Mouse (Mus musculus) forebrain, embryonic 16.5 days (tissue): ENCODE data around the gene Ttc37. TPM values are rescaled to one million over a fixed set of nuclear protein-coding genes. Genes with fewer than 3 reads are reported as not detected.

Experiments used
- ATAC-seq: fragments of 200-750 bp; cut with Nextera tagmentation; 2 replicates; pipeline ENCODE4 v1.8.0; 2017; ENCODE audit warnings: mild to moderate bottlenecking, moderate library complexity
- H3K27ac ChIP-seq: fragments of 300-500 bp; sonication (generic); 2 replicates; pipeline ENCODE4 v1.5.1; 2014; ENCODE audit warnings: low read length, control low read depth
- H3K27me3 ChIP-seq: fragments of 300-500 bp; sonication (generic); replicated peaks from 2 replicates; pipeline ENCODE4 v1.6.1; 2014; ENCODE audit warnings: low read length; ENCODE audit not compliant: control insufficient read depth, insufficient read depth
- H3K36me3 ChIP-seq: fragments of 300-500 bp; sonication (generic); 2 replicates; pipeline ENCODE4 v1.6.1; 2014; ENCODE audit not compliant: control insufficient read depth, insufficient read depth
- H3K4me1 ChIP-seq: fragments of 300-500 bp; sonication (generic); replicated peaks from 2 replicates; pipeline ENCODE4 v1.6.1; 2014; ENCODE audit warnings: low read length; ENCODE audit not compliant: control insufficient read depth, insufficient read depth
- H3K4me2 ChIP-seq: fragments of 300-500 bp; sonication (generic); 2 replicates; pipeline ENCODE4 v1.6.1; 2014; ENCODE audit warnings: mild to moderate bottlenecking, low read length, control low read depth
- H3K4me3 ChIP-seq: fragments of 300-500 bp; sonication (generic); replicated peaks from 2 replicates; pipeline ENCODE4 v1.5.1; 2014; ENCODE audit warnings: mild to moderate bottlenecking, low read length, control low read depth
- H3K9ac ChIP-seq: fragments of 300-500 bp; sonication (generic); replicated peaks from 2 replicates; pipeline ENCODE4 v1.6.1; 2014; ENCODE audit warnings: low read depth, low read length, control low read depth
- H3K9me3 ChIP-seq: fragments of 300-500 bp; sonication (generic); 2 replicates; pipeline ENCODE4 v1.6.1; 2016; ENCODE audit warnings: low read length; ENCODE audit not compliant: control insufficient read depth
- WGBS: fragments of 180-500 bp; shearing (Covaris S2); extraction: QIAGEN DNeasy Blood & Tissue Kit; methylation state at CpG from one replicate; pipeline ENCODE4 v1.1.7; 2014; 5-methylcytosine and 5-hydroxymethylcytosine counted together
- polyA plus RNA-seq: library from polyadenylated mRNA; unstranded; fragments of >200 nt; fragmentation: Nextera tagmentation; extraction: Ambion mirVana; gene quantifications from 2 replicates; pipeline ENCODE4 v1.2.1, GENCODE M21; 2015

Gene Ttc37
- polyA plus RNA-seq, 1 experiment from 2014 or later: 12.9 TPM

DNA sequence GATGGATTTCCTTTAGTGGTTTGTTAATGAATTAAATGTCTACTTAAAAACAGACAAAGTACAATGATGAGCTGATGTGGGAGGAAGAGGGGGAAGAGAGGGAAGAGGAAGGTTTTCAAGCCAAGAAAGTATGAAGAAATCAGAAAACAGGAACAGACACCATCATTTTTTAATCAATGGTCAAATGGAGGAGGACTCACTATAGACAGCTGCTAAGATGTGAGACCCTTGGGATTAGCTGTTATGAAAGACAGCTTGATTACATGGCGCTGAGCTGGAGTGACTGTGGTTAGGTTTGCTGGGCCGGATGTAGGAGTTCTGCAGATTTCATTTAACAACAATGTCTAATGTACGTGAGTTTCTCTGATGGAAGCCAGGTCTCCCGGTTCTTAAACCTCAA is 35.0 kb upstream of the Ttc37 start:
- Histone ChIP-seq H3K4me1 (no peaks in the 10 kb centered on the region), H3K27ac (no peak overlapping the region), H3K36me3 (no peaks in the 10 kb centered on the region), H3K4me3 (no peak overlapping the region), H3K27me3 (no peaks in the 10 kb centered on the region), H3K4me2 (no peak overlapping the region), H3K9ac (no peak overlapping the region), H3K9me3 (no peaks in the 10 kb centered on the region)
- no peak for ATAC-seq
- 88% methylated on average over 4 of the region's 4 CpGs for WGBS

DNA sequence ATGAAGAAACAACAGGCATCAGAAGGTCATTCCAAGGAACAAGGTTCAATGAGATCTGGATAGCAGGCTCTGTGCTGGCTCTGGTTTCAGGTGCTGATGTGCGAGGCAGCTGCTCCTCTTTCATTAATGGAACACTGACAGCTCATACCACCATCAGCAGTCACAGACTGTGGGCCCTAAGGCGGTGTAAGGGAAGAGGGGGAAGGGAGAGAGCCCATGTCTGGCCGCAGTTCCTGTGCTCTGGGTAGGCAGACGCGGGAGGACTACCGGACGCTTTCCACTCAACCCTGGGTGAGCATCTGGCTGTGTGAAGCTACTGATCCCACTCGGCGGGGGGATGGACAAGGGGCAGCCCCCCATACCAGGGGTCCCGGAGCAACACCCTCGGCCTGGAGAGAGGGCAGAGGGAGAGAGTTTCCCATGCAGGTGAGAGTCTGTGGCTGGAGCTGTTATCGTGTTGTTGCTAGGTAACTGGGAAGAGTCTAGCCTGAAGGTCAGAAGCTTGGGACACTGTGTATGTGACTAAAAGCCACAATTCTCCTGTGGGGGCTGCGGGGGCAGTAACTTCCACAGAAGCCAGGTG is 34.1 kb upstream of the Ttc37 start:
- no peak overlapping the region for H3K9ac ChIP-seq
- no peaks in the 10 kb centered on the region for H3K27me3 ChIP-seq
- H3K4me3 ChIP-seq: no peak overlapping the region
- no peaks in the 10 kb centered on the region for H3K9me3 ChIP-seq
- no peak overlapping the region for H3K27ac ChIP-seq
- 91% methylated on average over 13 of the region's 13 CpGs for WGBS
- ATAC-seq: no peak
- H3K36me3 ChIP-seq: no peaks in the 10 kb centered on the region
- H3K4me1 ChIP-seq: no peaks in the 10 kb centered on the region
- no peak overlapping the region for H3K4me2 ChIP-seq

DNA sequence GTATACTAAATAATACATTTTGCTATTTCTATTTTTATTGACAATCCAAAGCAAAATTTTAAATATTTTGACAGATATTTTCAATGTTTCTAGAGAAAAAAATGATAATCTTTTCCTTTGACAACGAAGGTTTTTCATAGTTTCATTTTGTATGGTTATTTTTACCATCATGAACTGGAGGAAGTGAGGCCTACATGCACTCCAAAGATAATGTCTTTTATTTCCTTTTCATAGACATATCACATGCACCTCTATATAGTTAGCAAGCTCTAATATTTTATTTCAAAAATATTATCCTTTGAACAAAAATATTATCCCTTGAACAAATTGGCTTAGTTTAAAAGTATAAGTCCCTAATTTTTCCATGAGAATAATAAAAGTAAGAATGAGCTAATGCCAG is 24.2 kb upstream of the Ttc37 start:
- no peaks in the 10 kb centered on the region for H3K36me3 ChIP-seq
- no peaks in the 10 kb centered on the region for H3K4me1 ChIP-seq
- no peaks in the 10 kb centered on the region for H3K27me3 ChIP-seq
- H3K9me3 ChIP-seq: no peaks in the 10 kb centered on the region
- H3K4me2 ChIP-seq: no peak overlapping the region
- no peak overlapping the region for H3K9ac ChIP-seq
- WGBS: 86% methylated on average over 1 of the region's 1 CpGs
- H3K27ac ChIP-seq: no peak overlapping the region
- ATAC-seq: no peak
- H3K4me3 ChIP-seq: no peak overlapping the region

DNA sequence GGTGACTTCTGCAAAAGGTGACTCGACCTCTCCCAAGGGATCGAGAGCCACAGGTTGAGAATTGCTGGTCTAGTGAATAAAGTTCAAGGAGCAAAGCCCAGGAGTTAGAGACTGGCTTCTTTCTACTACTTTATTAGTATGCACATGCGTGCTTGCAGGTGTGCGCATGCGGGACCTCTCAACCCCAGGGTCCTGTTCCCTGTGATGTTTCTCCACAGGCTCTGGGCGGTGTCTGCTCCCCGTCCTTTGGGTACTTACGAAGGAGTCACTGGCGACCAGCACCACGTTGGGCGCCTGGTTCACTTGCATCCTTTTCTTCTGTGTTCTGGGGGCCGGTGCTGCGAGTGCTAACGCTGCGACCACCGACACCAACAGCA is 430 bp upstream of the Ttc37 start:
- Histone ChIP-seq H3K9ac (peak overlapping the region; percentile 72), H3K27ac (peak overlapping the region; percentile 67), H3K4me3 (peak overlapping the region; percentile 53), H3K9me3 (no peaks in the 10 kb centered on the region), H3K27me3 (no peaks in the 10 kb centered on the region), H3K36me3 (no peaks in the 10 kb centered on the region), H3K4me1 (peaks cover 2% of the 10 kb centered on the region; the same call in 1 of the 2 replicates), H3K4me2 (peak overlapping the region; percentile 64)
- peak; percentile 79 for ATAC-seq
- 2% methylated on average over 16 of the region's 16 CpGs for WGBS

DNA sequence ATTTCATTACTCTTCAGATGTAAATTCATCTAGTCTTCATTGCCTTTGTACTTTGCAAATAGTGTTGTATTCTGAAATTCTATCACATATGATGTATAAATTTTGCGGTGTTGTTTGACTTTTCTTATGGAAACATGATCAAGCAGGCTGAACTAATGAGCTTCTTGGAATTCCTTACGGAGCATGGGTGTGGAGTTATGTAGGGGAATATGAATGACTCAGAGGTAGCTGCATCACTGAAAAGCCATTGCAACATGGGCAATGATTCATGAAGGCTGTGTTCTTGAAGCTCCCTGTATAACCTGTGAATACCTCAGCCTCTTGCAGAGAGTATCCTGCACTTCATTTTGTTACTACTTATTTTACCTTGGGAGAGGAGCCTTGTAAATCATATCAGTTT is 3.5 kb downstream of the Ttc37 start:
- over 99% methylated on average over 2 of the region's 2 CpGs for WGBS

DNA sequence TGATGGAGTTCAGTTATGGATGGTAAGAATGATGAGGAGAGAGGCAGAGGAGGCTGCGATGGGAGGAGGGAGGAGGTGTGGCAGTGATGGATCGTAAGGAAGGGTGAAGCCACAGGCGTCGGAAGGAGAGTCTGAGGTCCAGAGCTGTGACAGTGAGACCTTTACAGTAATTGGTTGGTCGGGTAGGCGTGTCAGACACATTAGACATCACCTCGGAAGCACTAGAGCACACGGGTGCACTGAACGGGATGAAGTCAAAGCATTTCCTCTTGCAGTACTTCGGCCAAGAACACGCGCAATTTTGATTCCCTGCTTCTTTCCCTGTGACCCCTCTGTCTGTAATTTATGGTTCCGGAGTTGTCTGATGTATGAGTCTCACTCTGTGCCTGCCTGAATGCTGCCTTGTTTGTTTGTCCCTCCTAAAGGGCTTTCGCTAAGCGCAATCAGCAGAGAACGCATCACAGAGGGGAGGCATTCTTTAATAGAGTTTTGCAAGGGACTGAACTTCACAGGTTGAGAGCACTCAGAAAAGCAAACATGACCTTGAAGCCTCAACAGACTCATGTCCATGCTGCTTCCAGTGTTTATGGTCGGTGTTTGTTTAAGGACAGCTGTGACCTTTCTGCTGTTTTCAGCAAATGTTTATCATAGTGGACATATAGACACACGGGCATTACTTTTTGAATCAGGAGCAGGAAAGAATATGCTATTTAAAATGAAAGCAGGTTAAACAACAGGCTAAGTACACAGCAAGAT is 10.7 kb downstream of the Ttc37 start:
- Histone ChIP-seq H3K4me2 (no peak overlapping the region), H3K27me3 (no peaks in the 10 kb centered on the region), H3K27ac (no peak overlapping the region), H3K4me1 (no peaks in the 10 kb centered on the region), H3K9ac (no peak overlapping the region), H3K4me3 (no peak overlapping the region), H3K9me3 (no peaks in the 10 kb centered on the region), H3K36me3 (peaks cover 6% of the 10 kb centered on the region; the same call in 1 of the 2 replicates)
- WGBS: 93% methylated on average over 18 of the region's 18 CpGs
- ATAC-seq: no peak

More for the DNA sequence above, 3.5 kb downstream of the Ttc37 start:
- Histone ChIP-seq H3K4me1 (peaks cover 2% of the 10 kb centered on the region; the same call in 1 of the 2 replicates), H3K9me3 (no peaks in the 10 kb centered on the region), H3K9ac (no peak overlapping the region), H3K36me3 (no peaks in the 10 kb centered on the region), H3K27ac (no peak overlapping the region), H3K4me2 (no peak overlapping the region), H3K4me3 (no peak overlapping the region), H3K27me3 (no peaks in the 10 kb centered on the region)
- no peak for ATAC-seq

DNA sequence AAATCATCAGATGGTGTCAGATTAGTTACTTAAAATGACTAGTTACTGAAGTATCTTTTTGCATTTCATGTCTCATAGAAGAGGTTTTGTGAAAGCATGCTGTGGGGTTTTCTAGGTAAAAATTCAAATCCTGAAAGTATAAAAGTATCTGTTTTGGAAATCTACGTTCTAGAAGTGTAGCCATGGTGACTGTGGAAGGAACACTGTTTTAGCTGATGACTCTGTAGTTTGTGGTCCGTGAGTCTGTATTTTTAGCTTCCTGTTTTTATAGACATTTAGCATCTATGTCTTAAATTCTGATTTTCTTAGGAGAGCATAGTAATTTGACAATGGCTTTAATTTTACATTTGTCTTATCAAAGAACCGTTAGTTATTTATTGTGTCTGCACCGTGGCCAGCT is 30.3 kb downstream of the Ttc37 start:
- H3K9me3 ChIP-seq: no peaks in the 10 kb centered on the region
- no peak overlapping the region for H3K27ac ChIP-seq
- H3K4me1 ChIP-seq: no peaks in the 10 kb centered on the region
- H3K36me3 ChIP-seq: peaks cover 26% of the 10 kb centered on the region
- H3K4me3 ChIP-seq: no peak overlapping the region
- H3K4me2 ChIP-seq: no peak overlapping the region
- H3K9ac ChIP-seq: no peak overlapping the region
- H3K27me3 ChIP-seq: no peaks in the 10 kb centered on the region
- WGBS: 91% methylated on average over 4 of the region's 4 CpGs
- ATAC-seq: no peak

DNA sequence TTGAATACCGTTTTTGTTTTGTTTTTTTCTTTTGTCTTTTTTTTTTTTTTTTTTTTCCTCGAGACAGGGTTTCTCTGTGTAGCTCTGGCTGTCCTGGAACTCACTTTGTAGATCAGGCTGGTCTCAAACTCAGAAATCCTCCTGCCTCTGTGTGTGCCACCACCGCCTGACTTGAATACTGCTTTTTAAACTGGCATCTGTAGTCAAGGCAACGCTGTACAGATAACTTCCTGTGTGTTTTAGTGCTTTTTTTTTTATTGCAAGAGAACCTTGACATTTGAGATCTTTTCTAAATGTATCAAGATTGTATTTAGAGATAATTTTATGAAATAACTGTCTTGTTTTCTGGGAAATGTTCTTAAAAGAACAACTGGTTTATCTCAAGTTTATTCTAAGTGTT is 33.9 kb downstream of the Ttc37 start:
- no peak for ATAC-seq
- no peaks in the 10 kb centered on the region for H3K27me3 ChIP-seq
- H3K4me2 ChIP-seq: no peak overlapping the region
- peaks cover 29% of the 10 kb centered on the region for H3K36me3 ChIP-seq
- H3K27ac ChIP-seq: no peak overlapping the region
- H3K4me1 ChIP-seq: no peaks in the 10 kb centered on the region
- H3K9ac ChIP-seq: no peak overlapping the region
- H3K4me3 ChIP-seq: no peak overlapping the region
- 86% methylated on average over 4 of the region's 4 CpGs for WGBS
- no peaks in the 10 kb centered on the region for H3K9me3 ChIP-seq

DNA sequence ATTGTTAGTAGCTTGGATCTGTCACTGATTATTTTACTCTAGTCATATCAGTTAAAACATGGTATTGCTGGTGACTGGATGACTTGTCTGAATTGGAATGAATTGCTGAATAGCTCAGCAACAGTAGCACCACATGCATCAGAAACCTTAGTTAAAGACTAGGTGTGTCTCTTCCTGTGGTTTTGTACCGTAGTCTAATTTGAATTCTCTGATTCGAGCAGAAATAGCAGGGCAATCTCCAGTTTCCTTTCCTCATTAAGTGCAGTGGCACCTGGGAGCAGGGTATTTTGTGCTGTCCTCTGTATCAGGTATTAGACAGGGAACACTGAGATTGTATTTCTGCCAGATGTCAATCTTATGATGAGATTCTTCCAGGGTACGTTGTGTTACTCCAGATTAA is 40.3 kb downstream of the Ttc37 start:
- ATAC-seq: no peak
- Histone ChIP-seq H3K36me3 (peaks cover 13% of the 10 kb centered on the region), H3K9ac (no peak overlapping the region), H3K27ac (no peak overlapping the region), H3K4me2 (no peak overlapping the region), H3K9me3 (no peaks in the 10 kb centered on the region), H3K4me3 (no peak overlapping the region), H3K27me3 (no peaks in the 10 kb centered on the region), H3K4me1 (no peaks in the 10 kb centered on the region)
- WGBS: 91% methylated on average over 3 of the region's 3 CpGs
